Mouse (Mus musculus) liver, postnatal 0 days (tissue): ENCODE data around the gene Slc35b4. TPM values are rescaled to one million over a fixed set of nuclear protein-coding genes. Genes with fewer than 3 reads are reported as not detected.

ENCODE experiments used
- ATAC-seq: fragments of 200-750 bp; cut with Nextera tagmentation; 2 replicates; pipeline ENCODE4 v1.8.0; 2017; ENCODE audit warnings: mild to moderate bottlenecking, moderate library complexity
- DNase-seq: peaks from one replicate; pipeline ENCODE4 v3.0.0-alpha.2; 2016
- H3K27ac ChIP-seq: fragments of 300-500 bp; sonication (generic); 2 replicates; pipeline ENCODE4 v1.5.1; 2014; ENCODE audit warnings: antibody characterized with exemption, moderate library complexity, mild to moderate bottlenecking, low read depth
- H3K27me3 ChIP-seq: fragments of 300-500 bp; sonication (generic); 2 replicates; pipeline ENCODE4 v1.6.1; 2014; ENCODE audit warnings: low read length, control low read depth, mixed read lengths; ENCODE audit not compliant: insufficient read depth
- H3K36me3 ChIP-seq: fragments of 300-500 bp; sonication (generic); replicated peaks from 2 replicates; pipeline ENCODE4 v1.6.1; 2014; ENCODE audit warnings: mild to moderate bottlenecking, control low read depth, low read length, moderate library complexity, mixed read lengths; ENCODE audit not compliant: insufficient read depth
- H3K4me1 ChIP-seq: fragments of 300-500 bp; sonication (generic); 2 replicates; pipeline ENCODE4 v1.6.1; 2014; ENCODE audit warnings: antibody characterized with exemption, mild to moderate bottlenecking, control low read depth; ENCODE audit not compliant: insufficient read depth
- H3K4me2 ChIP-seq: fragments of 300-500 bp; sonication (generic); 2 replicates; pipeline ENCODE4 v1.6.1; 2014; ENCODE audit warnings: low read depth, mild to moderate bottlenecking, low read length, moderate library complexity, mixed read lengths
- H3K4me3 ChIP-seq: fragments of 300-500 bp; sonication (generic); 2 replicates; pipeline ENCODE4 v1.5.1; 2014; ENCODE audit warnings: low read depth, low read length
- H3K9ac ChIP-seq: fragments of 300-500 bp; sonication (generic); replicated peaks from 2 replicates; pipeline ENCODE4 v1.6.1; 2014; ENCODE audit warnings: mild to moderate bottlenecking, moderate library complexity
- H3K9me3 ChIP-seq: fragments of 300-500 bp; sonication (generic); 2 replicates; pipeline ENCODE4 v1.6.1; 2016; ENCODE audit warnings: mild to moderate bottlenecking, control low read depth, low read length, mixed read lengths
- CTCF ChIP-seq: sonication (generic); IDR thresholded peaks from 2 replicates; pipeline ENCODE4 v1.5.1; 2016; ENCODE audit warnings: antibody characterized with exemption, low read depth
- EP300 ChIP-seq: IDR thresholded peaks from 2 replicates; pipeline ENCODE4 v1.6.1; 2016; ENCODE audit warnings: antibody characterized with exemption, low read depth, mild to moderate bottlenecking
- WGBS: fragments of 180-500 bp; shearing (Covaris S2); extraction: QIAGEN DNeasy Blood & Tissue Kit; methylation state at CpG from one replicate; pipeline ENCODE4 v1.1.7; 2014; ENCODE audit not compliant: insufficient replicate concordance; 5-methylcytosine and 5-hydroxymethylcytosine counted together
- polyA plus RNA-seq: library from polyadenylated mRNA; unstranded; fragments of >200 nt; fragmentation: Nextera tagmentation; extraction: Ambion mirVana; gene quantifications from 2 replicates; pipeline ENCODE4 v1.2.1, GENCODE M21; 2015

Gene Slc35b4
- polyA plus RNA-seq, 1 experiment from 2014 or later, result 15.6 TPM

DNA sequence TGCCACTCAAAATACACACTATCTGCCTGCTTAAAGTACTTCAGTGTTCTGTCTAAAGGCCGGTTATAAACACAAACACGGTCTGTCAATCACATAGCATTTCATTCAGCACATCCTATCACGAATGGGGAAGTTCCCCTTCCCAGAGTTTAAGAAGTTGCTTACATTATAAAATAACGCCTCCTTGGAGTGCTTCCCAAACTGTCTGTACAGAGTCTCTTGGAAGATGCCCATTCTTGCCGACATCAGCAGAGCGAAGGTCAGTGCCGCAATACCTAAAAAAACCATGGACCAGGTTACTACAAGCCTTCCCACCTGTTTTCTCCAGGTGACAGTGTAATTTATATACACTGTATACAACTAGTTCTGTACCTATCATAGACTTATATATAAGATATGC lies 15.4 kb downstream of the Slc35b4 start:
- Histone ChIP-seq H3K27ac (no peak overlapping the region), H3K36me3 (peaks cover 80% of the 10 kb centered on the region), H3K4me3 (no peak overlapping the region), H3K9me3 (no peaks in the 10 kb centered on the region), H3K4me1 (peaks cover 16% of the 10 kb centered on the region), H3K9ac (no peak overlapping the region), H3K4me2 (no peak overlapping the region), H3K27me3 (no peaks in the 10 kb centered on the region)
- TF ChIP-seq CTCF, result no peak
- TF ChIP-seq EP300, result no peak
- ATAC-seq, result no peak
- 74% methylated on average over 7 of the region's 7 CpGs for WGBS
- no peak for DNase-seq

- no peak overlapping the region for H3K4me3 ChIP-seq
- TF ChIP-seq EP300 (no peak), CTCF (no peak)
- peaks cover 73% of the 10 kb centered on the region for H3K36me3 ChIP-seq
- no peak overlapping the region for H3K4me2 ChIP-seq
- DNase-seq, result no peak
- peaks cover 22% of the 10 kb centered on the region for H3K4me1 ChIP-seq
- H3K9ac ChIP-seq, result no peak overlapping the region
- no peaks in the 10 kb centered on the region for H3K9me3 ChIP-seq
- H3K27me3 ChIP-seq, result no peaks in the 10 kb centered on the region
- WGBS, result 86% methylated on average over 7 of the region's 7 CpGs
- ATAC-seq, result no peak
- H3K27ac ChIP-seq, result no peak overlapping the region
These were observed 16.0 kb downstream of the Slc35b4 start for GRCm38 (mm10) chr6:34160816-34161310.

DNA sequence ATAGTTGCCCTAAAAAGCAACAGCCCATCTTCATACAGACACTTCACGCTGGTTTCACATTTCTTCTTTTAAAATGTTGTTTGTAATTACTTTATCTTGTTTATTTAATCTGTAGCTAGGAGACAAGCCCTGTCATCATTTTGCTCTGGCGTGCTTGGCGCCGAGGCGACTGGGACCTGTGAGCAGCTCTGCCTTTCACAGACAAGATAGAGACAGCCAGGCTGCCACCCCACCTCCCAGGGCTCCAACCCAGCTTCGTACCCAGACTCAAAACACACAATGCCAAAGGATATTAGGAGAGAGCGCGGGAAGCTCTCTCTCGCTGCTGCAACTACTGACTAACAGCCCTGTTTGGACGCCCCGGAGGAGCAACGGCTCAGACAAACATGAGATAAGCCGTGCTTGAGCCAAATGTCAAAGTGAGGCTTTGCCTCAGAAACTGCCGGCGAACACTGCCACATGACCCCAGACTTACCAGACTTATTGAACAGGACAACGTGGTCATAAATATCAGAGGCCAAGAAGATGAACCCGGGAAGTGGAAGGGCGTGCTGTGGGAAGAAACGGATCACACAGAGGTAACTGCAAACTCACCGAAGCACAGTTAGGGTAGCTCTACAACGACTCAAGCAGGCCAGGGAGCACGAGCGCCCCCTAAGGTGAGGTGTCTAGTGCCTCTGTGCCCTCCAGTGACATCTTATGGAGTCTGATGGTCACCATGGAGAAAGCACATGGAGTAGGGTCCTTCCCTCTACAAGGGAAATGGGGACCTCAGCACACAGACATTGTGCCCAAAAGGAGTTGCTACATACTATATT lies 16.7 kb downstream of the Slc35b4 start:
- DNase-seq (peak; percentile 40), ATAC-seq (no peak)
- H3K9ac ChIP-seq, result no peak overlapping the region
- WGBS, result 69% methylated on average over 23 of the region's 23 CpGs
- H3K4me3 ChIP-seq, result no peak overlapping the region
- no peak overlapping the region for H3K4me2 ChIP-seq
- H3K9me3 ChIP-seq, result no peaks in the 10 kb centered on the region
- peaks cover 29% of the 10 kb centered on the region for H3K4me1 ChIP-seq
- H3K27me3 ChIP-seq, result no peaks in the 10 kb centered on the region
- peaks cover 67% of the 10 kb centered on the region for H3K36me3 ChIP-seq
- no peak overlapping the region for H3K27ac ChIP-seq
- TF ChIP-seq CTCF, result peak; percentile 56
- TF ChIP-seq EP300, result no peak

GRCm38 (mm10) chr6:34156841-34157748 lies 19.8 kb downstream of the Slc35b4 start:
- DNase-seq (peak; percentile 70), ATAC-seq (peak; percentile 95)
- no peaks in the 10 kb centered on the region for H3K9me3 ChIP-seq
- 54% methylated on average over 14 of the region's 14 CpGs for WGBS
- peak overlapping the region; percentile 38 for H3K4me2 ChIP-seq
- H3K9ac ChIP-seq, result peak overlapping the region; percentile 41; the same call in 1 of the 2 replicates
- H3K4me3 ChIP-seq, result no peak overlapping the region
- peaks cover 45% of the 10 kb centered on the region for H3K36me3 ChIP-seq
- TF ChIP-seq CTCF (no peak), EP300 (peak; percentile 88)
- H3K4me1 ChIP-seq, result peaks cover 46% of the 10 kb centered on the region
- H3K27ac ChIP-seq, result peak overlapping the region; percentile 90
- no peaks in the 10 kb centered on the region for H3K27me3 ChIP-seq

DNA sequence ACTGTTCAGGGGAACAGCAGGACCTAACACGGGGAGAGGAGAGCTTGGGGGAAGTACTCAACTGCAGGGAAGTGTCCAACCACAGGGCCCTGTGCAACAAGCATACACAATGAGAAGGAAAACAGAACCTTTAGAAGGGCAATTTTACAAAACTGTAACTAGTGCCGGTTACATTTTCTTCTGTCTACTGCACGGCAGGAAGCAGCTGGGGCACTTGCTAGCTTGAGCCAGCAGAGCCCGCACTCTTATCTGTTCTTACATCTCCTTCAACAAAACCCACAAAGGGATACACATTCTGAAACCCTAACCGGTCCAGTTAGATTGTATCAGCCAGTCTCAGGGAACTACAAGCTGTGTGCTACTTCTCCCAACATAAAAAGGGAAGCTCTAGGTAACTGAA lies 20.9 kb downstream of the Slc35b4 start:
- Histone ChIP-seq H3K27me3 (no peaks in the 10 kb centered on the region), H3K4me3 (no peak overlapping the region), H3K9me3 (no peaks in the 10 kb centered on the region), H3K4me2 (peak overlapping the region; percentile 38), H3K4me1 (peaks cover 46% of the 10 kb centered on the region), H3K36me3 (peaks cover 38% of the 10 kb centered on the region), H3K9ac (peak overlapping the region; percentile 23; the same call in 1 of the 2 replicates), H3K27ac (peak overlapping the region; percentile 90)
- 0 out of 2 replicates have a peak, but pooled peaks have one; percentile 8 for TF ChIP-seq CTCF
- TF ChIP-seq EP300, result no peak
- WGBS, result 20% methylated on average over 5 of the region's 5 CpGs
- peak; percentile 33 for DNase-seq
- ATAC-seq, result 0 out of 2 replicates have a peak, but pooled peaks have one; percentile 12
